Mouse (Mus musculus) naive thymus-derived CD4-positive, alpha-beta T cell, adult 2 months (primary cell): ENCODE measurements around the gene Atp13a3.

Experiments used
- DNase-seq: peaks from one replicate; pipeline ENCODE4 v3.0.0-alpha.2; 2011; ENCODE audit warnings: low read depth

Atp13a3 gene

DNA sequence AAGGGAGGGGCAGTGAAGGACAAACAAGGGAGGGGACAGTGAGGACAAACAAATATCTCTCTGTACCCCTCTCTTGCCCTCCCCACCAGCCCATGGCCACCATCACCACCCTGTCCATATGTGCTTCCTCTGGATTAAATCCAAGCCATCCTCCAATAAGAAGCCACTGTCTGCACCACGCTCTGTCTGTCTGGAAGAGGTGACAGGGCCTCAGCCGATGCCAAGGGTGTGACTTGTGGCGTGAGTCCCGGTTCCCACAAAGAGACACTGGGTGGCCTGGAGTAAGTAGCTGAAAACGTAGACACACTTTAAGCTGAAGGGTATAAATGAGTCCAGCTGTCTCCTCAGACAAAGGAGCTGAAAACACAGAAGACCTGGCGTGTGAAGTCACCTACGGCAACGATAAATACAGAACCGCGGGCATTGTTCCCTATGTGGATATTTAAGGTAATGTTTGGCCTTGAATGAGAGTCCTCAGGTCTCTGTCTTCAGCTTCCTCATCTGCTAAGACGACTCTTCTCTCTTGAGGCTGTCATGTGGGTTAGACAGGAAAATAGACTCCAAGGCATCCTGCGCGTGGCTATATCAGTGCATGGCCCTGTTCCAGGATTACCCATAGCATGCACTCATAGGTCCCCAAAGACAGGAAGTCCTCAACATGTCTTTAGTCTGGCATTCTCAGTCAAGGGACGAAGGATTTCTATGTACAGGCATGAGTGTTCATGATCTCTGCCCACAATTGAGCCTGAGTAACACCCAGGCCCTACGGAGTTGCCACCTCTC lies 130.0 kb downstream of the Atp13a3 start:
- DNase-seq = no peak

DNA sequence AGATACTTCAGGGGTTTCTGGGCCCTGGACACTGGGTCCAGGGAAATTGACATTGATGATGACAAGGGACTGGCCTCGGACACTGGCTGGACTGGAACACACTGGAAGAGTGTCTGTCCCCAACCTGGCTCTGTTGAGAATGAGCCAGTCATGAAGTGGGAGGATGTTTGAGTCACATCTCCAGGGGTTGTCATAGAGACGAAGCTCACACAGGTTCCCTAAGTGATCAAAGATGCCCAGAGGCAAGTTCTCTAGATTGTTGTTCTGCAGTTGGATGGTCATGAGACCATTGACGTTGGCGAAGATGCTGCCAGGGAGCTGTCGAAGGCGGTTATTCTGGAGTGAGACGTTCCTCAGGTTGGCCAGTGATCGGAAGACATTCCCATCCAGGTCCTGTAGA lies 132.7 kb downstream of the Atp13a3 start:
- DNase-seq = no peak

DNA sequence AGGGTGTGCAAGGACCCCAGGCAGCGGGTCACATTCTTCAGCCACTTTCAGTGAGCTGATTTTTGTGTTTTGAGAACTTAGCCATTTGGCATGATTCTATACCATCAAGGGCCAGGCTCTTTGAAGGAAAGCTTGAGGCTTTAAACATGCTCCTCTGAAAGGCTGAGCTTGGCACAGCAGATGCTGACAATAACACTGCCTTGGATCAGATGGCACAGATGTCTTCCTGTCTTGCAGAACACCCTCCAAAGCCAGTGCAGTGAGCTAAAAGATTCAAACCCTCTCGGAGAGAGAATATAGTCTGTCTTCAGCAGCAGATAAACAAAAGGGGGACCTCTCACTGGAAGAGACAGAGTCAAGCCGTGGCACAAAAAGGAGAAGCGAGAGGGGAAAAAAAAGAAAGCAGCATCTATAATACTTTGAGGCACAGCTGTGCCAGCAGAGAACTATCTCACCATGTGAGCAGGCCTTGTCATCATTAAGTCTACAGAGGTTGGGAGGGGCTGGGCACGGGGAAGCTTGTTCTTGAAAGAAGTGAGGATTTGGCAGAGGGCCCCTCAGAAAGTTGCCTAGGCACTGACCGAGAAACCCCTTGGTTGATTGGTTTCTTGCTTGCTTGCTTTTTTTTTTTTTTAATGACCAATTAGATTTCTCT lies 133.7 kb downstream of the Atp13a3 start:
- DNase-seq = no peak

DNA sequence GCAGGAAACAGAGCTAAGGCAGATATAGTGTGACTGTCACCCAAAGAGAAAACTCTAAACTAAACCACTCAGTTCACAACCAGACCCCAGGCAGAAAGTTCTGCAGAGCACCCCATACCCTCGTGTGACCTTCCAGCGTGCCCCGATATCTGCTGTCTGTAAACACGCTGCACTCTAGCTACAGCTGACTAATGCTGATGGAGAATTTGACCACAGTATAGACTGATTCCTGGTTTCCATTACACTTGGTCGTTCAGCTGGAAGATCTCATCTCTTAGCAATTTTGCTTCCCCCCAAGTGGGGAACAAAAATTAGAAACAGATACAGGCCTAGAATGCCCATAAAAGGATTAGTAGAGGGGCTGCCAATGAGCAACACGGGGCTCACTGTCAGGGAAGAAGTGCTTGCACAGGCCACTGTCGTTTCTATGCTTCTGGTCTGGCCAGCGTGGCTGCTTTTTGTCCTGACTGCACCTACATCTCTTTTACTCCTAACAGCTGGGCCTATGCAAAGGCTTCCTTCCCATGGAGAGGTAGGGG lies 134.5 kb downstream of the Atp13a3 start:
- DNase-seq = no peak

DNA sequence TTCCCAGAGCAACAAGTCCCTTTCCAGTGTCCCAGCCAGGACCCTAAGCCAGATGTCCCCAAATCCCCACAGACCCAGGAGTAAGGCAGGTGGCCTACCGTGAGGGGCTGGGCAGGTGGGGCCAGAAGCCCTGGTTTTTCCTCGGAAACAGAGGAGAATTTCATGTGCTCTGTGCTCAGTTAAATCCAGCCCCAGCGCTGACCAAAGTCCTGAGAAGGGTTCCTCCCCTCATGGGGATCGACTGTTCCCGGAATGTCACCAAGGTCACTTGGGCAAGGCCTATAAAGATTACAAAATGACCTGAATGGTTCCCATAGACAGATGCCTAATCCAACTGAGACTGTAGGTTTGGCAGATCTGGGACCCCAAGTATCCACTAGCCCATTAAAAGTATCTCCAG lies 138.4 kb downstream of the Atp13a3 start, which contains the start of gene Cpn2:
Cpn2 (minus strand) TSS at position 141 of the 400 bp plus-strand sequence.
- DNase-seq = no peak

DNA sequence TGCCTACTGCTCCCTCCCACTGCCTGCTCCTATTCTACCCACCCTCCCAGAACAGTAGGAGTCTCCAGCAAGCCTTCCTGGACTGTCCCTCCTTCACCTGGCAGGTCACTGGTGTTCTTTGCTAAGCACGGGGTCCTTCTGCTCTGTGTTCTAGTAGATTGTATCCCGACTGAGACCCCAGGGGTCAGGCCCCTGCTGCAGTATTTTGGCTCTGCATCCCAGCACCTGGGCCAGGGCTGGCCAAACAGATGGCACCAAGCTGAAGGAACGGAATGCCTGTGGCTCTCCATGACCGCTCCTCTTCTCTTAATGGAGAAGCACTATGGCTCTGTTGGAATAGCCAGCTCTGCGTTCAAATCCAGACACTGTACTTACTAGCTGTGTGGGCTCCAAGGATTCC lies 139.2 kb downstream of the Atp13a3 start:
- DNase-seq = no peak

DNA sequence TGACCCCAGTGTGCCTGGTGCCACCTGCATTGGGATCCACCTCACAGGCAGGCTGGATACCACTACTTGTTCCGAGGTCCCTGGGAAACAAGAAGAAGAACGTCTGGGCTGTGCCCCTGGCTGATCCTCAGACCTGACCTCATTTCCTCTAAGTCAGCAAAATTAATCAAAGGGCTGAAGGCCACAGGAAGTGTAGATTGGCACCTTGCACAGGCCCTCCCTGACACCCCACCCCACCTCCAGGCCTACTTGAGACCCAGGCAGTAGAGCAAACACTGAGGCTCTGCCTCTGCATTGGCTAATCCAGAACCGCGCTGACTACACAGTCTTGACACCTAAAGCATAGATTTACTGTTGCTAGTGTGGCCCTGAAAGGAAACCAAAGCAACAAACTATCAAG lies 140.2 kb downstream of the Atp13a3 start:
- DNase-seq = no peak

DNA sequence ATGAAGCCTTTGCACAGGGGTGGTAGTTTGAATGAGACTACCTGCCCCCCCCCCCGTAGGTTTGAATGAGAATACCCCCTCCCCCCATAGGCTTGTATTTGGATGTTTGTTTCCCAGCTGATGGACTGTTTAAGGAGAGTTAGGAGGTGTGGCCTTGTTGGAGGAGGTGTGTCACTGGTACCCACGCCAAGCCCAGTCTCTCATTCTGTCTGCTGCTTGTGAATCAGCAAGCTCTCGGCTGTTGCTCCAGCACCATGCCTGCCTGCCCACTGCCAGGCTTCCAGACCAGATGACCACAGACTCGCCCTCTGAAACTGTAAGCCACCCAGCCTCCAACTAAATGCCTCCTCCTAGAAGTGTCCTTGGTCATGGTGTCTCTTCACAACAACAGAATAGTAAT lies 142.6 kb downstream of the Atp13a3 start:
- DNase-seq = no peak

DNA sequence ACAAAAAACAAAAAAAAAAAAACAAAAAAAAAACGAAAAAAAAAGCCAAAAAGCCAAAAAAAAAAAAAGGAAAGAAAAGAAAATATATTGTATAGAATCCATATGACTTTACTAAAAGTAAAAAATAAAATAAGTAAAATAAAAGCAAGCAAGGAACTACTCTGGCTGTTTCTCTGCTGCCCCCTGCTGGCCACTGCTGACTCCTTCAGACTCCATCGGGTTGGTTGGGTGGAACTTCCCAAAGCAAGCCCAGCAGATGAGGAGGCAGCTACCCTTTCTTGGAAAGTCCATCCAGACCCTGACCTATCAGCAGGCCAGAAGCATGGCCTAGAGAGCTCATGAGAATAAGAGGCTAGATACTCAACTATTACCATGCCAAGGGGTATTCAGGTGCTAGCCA lies 143.1 kb downstream of the Atp13a3 start:
- peak; percentile 81 for DNase-seq
